Mouse (Mus musculus) hindbrain, postnatal 0 days (tissue): Measurements from ENCODE around the gene Jup. TPM values are rescaled to one million over a fixed set of nuclear protein-coding genes. Genes with fewer than 3 reads are reported as not detected.

Experiments used
- ATAC-seq: fragments of 200-750 bp; cut with Nextera tagmentation; 2 replicates; pipeline ENCODE4 v1.8.0; 2017; ENCODE audit warnings: mild to moderate bottlenecking, moderate TSS enrichment, moderate library complexity
- DNase-seq: peaks from one replicate; pipeline ENCODE4 v3.0.0-alpha.2; 2015; ENCODE audit warnings: low spot score
- H3K27ac ChIP-seq: fragments of 300-500 bp; sonication (generic); 2 replicates; pipeline ENCODE4 v1.5.1; 2014; ENCODE audit warnings: mild to moderate bottlenecking
- H3K27me3 ChIP-seq: fragments of 300-500 bp; sonication (generic); 2 replicates; pipeline ENCODE4 v1.6.1; 2014; ENCODE audit warnings: low read length, mixed read lengths; ENCODE audit not compliant: insufficient read depth
- H3K36me3 ChIP-seq: fragments of 300-500 bp; sonication (generic); 2 replicates; pipeline ENCODE4 v1.6.1; 2014; ENCODE audit warnings: low read length, mixed read lengths; ENCODE audit not compliant: insufficient read depth
- H3K4me1 ChIP-seq: fragments of 300-500 bp; sonication (generic); 2 replicates; pipeline ENCODE4 v1.6.1; 2014; ENCODE audit warnings: antibody characterized with exemption, low read length, mixed read lengths; ENCODE audit not compliant: insufficient read depth
- H3K4me2 ChIP-seq: fragments of 300-500 bp; sonication (generic); 2 replicates; pipeline ENCODE4 v1.6.1; 2014; ENCODE audit warnings: low read depth, mild to moderate bottlenecking, low read length, moderate library complexity, mixed read lengths
- H3K4me3 ChIP-seq: fragments of 300-500 bp; sonication (generic); 2 replicates; pipeline ENCODE4 v1.5.1; 2014; ENCODE audit warnings: low read length
- H3K9ac ChIP-seq: fragments of 300-500 bp; sonication (generic); replicated peaks from 2 replicates; pipeline ENCODE4 v1.6.1; 2014; ENCODE audit warnings: mild to moderate bottlenecking, low read length, moderate library complexity, mixed read lengths
- H3K9me3 ChIP-seq: fragments of 300-500 bp; sonication (generic); 2 replicates; pipeline ENCODE4 v1.6.1; 2016; ENCODE audit warnings: low read length, mixed read lengths
- CTCF ChIP-seq: IDR thresholded peaks from 2 replicates; pipeline ENCODE4 v1.5.1; 2016; ENCODE audit warnings: antibody characterized with exemption, control low read depth, low read depth
- WGBS: fragments of 180-500 bp; shearing (Covaris S2); extraction: QIAGEN DNeasy Blood & Tissue Kit; methylation state at CpG from one replicate; pipeline ENCODE4 v1.1.7; 2014; 5-methylcytosine and 5-hydroxymethylcytosine counted together
- polyA plus RNA-seq: library from polyadenylated mRNA; unstranded; fragments of >200 nt; fragmentation: Nextera tagmentation; extraction: Ambion mirVana; gene quantifications from 2 replicates; pipeline ENCODE4 v1.2.1, GENCODE M21; 2015
- total RNA-seq: library from RNA; depleted of rRNA; stranded (reverse); fragments of >200 nt; gene quantifications from 2 replicates; pipeline ENCODE4 v1.2.3, GENCODE M21; 2014

The Jup gene
- total and polyA plus RNA-seq, 2 experiments from 2014 or later, result 49.8 to 119 TPM

DNA sequence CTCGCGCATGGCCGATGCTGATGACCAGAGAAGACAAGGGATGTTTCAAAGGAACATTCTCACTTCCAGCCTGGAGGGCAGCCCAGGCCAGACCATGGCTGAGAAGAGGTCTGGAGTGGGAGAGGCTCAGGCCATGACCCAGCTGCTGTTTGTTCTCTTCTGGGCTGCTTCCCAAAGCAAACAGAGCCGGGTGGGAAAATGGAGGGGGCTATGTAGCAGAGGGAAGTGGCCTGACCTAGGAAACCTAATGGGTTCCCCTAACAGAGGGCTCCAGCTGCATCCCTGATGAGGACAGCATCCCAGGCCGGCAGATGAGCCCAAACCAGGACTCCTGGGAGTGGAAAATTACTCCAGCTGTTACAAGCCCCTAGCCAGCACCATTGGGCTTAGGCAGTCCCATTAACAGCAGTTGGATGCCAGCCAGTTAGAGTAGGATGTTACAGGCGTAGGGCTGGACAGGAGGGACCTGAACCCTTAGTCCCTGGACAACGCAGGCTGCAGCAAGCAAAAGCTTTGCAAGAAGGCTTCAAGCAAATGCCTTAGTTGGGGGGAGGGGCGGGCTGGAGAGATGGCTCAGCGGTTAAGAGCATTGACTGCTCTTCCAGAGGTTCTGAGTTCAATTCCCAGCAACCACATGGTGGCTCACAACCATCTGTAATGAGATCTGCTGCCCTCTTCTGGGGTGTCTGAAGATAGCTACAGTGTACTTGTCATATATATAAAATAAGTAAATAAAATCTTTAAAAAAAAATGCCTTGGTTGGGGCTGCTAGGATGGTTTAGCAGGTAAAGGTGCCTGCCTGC is 6.3 kb downstream of the Jup start:
- H3K27ac ChIP-seq, result no peak overlapping the region; the same call in 1 of the 2 replicates
- H3K9me3 ChIP-seq, result no peaks in the 10 kb centered on the region
- WGBS, result 51% methylated on average over 9 of the region's 9 CpGs
- H3K36me3 ChIP-seq, result no peaks in the 10 kb centered on the region
- H3K27me3 ChIP-seq, result no peaks in the 10 kb centered on the region
- no peak overlapping the region for H3K4me3 ChIP-seq
- H3K9ac ChIP-seq, result no peak overlapping the region
- peaks cover 26% of the 10 kb centered on the region for H3K4me1 ChIP-seq
- no peak overlapping the region for H3K4me2 ChIP-seq
- peak; percentile 46 for DNase-seq
- TF ChIP-seq CTCF, result peak; percentile 17
- ATAC-seq, result peak; percentile 39; the same call in 1 of the 2 replicates

DNA sequence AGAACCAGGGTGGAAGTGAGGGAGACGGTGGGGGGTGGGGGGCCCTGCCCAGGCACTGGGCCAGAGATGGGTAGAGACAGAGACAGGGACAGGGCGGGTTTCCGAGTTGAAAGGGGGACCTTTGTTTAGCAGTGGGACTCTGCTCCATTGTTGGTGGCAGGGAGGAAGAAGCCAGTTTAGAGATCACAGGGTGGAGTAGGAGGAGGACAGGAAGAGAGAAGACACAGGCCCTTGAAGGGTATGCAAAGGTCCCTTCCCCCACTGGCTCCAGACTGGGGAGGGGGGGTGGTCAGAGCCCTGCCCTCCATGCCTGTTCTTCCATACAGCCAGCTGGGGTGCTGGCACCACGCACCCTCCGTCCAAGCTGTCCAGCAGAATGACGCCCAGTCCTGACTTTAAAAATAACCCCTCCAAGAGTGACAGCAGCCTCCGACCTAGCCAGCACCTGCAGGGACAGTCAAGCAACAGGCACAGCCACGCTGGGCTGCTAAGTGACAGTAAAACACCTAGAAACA is 7.6 kb downstream of the Jup start:
- no peak overlapping the region for H3K4me2 ChIP-seq
- H3K36me3 ChIP-seq, result 0 out of 2 replicates have a peak, but pooled peaks cover 8% of the 10 kb centered on the region
- H3K27me3 ChIP-seq, result no peaks in the 10 kb centered on the region
- H3K4me3 ChIP-seq, result no peak overlapping the region
- no peaks in the 10 kb centered on the region for H3K9me3 ChIP-seq
- ATAC-seq (peak; percentile 28; the same call in 1 of the 2 replicates), DNase-seq (no peak)
- no peak overlapping the region for H3K9ac ChIP-seq
- H3K4me1 ChIP-seq, result peaks cover 13% of the 10 kb centered on the region
- no peak overlapping the region; the same call in 1 of the 2 replicates for H3K27ac ChIP-seq
- no peak for TF ChIP-seq CTCF
- 29% methylated on average over 8 of the region's 8 CpGs for WGBS

DNA sequence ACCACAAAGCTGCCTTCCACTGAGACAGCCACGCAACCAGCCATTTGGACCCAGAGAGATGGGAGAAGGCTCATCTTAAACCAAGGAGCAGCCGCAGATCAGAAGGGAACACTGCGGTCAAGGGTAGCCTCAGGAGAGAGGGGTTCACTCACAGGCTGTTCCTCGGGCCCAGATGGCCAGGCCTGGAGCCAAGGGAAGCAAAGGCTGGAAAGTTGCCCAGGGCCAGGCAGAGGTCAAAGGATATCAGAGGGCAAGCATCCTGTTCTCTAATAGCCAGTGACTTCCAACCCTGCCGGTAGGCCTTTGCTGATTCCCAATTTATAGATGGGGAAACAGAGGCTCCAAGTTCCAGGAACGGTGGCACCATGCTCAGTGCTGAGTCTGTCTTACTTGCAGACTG is 9.0 kb downstream of the Jup start:
- no peak overlapping the region for H3K9ac ChIP-seq
- no peak overlapping the region for H3K4me2 ChIP-seq
- no peak for TF ChIP-seq CTCF
- ATAC-seq (no peak), DNase-seq (no peak)
- peaks cover 10% of the 10 kb centered on the region for H3K4me1 ChIP-seq
- peaks cover 8% of the 10 kb centered on the region; the same call in 1 of the 2 replicates for H3K36me3 ChIP-seq
- H3K27me3 ChIP-seq, result no peaks in the 10 kb centered on the region
- no peak overlapping the region for H3K4me3 ChIP-seq
- 73% methylated on average over 6 of the region's 6 CpGs for WGBS
- no peaks in the 10 kb centered on the region for H3K9me3 ChIP-seq
- no peak overlapping the region for H3K27ac ChIP-seq

DNA sequence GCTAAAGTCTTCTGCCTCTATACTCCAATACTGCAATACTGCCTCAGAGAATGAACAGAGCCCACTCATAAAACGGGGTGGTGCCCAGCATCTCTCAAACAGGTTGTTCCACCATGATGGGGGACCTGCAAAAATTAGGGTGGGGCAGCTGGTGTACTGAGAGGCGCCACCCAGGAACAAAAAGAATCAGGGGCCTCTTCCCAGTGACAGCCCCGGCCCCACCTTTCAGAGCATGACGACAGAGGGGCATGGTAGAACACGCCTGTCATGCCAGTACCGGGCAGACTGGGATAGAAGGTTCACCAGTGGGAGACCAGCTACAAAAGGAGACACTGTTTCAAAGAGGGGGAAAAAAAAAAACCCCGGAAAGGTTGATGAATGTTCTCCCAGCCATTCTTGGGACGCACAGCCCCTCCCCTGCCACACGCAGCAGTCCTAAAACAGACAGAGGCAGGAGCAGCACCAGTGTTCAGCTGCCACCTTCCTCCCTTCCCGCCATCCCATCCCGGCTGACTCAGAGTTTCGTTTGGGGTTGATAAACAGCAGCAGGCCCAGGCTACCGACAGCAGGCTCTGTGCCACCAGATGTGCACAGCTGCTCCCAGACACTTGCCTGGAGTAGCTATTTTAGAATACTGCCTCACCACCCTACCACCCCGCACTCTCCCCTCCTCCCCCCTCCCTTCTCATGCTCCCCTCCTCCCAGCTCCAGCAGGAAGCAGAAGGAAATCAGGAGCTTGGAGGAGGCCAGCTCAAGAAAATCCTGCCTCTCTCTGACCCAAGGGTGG is 9.8 kb downstream of the Jup start:
- H3K9ac ChIP-seq, result no peak overlapping the region
- no peak overlapping the region for H3K4me3 ChIP-seq
- DNase-seq, result no peak
- WGBS, result 48% methylated on average over 14 of the region's 14 CpGs
- no peaks in the 10 kb centered on the region for H3K9me3 ChIP-seq
- H3K4me1 ChIP-seq, result peaks cover 7% of the 10 kb centered on the region
- TF ChIP-seq CTCF, result no peak
- peaks cover 15% of the 10 kb centered on the region for H3K36me3 ChIP-seq
- no peaks in the 10 kb centered on the region for H3K27me3 ChIP-seq
- H3K27ac ChIP-seq, result no peak overlapping the region
- no peak overlapping the region for H3K4me2 ChIP-seq
- no peak for ATAC-seq

DNA sequence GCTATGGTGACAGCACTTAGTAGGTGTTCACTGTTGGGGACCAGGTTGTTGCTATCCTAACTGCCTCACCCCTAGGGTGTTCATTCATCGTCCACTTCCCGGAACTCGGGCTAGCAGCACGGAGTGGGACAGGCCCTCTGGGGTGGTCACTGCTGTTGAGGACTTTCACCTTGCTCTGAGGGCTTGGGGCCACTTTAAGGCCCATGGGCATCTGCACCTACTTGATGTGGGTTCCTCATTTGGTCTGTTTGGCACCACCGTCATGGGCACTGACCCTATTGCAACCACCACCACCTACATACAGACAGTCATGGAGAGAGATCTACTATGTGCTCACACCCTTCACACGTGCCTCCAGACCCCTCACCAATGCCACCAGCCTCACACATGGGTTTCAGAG is 10.5 kb downstream of the Jup start:
- no peak for TF ChIP-seq CTCF
- H3K4me2 ChIP-seq, result no peak overlapping the region
- H3K27ac ChIP-seq, result no peak overlapping the region
- DNase-seq, result no peak
- WGBS, result 93% methylated on average over 6 of the region's 6 CpGs
- H3K36me3 ChIP-seq, result peaks cover 18% of the 10 kb centered on the region
- H3K4me3 ChIP-seq, result no peak overlapping the region
- no peaks in the 10 kb centered on the region for H3K9me3 ChIP-seq
- peaks cover 7% of the 10 kb centered on the region for H3K4me1 ChIP-seq
- no peak overlapping the region for H3K9ac ChIP-seq
- no peak for ATAC-seq
- no peaks in the 10 kb centered on the region for H3K27me3 ChIP-seq

DNA sequence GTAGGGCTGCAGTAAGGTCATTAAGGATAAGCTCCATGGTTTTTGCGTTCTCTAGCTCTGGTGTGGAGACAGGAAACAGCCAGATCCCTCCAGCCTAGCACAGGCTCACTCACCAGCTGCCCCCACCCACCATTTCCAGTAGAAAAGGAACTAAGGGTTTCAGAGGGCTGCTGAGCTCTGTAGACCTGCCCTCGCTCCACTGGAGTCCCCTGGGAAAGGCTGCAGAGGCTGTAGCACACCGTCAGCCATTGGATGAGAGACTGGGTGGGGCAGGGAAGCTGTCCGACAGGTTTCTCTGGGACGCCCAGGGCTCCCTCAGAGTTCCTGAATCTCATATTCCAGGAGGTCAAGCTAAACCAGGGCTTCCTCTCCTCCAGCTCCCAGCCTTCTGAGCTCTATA is 11.0 kb downstream of the Jup start:
- DNase-seq (no peak), ATAC-seq (no peak)
- Histone ChIP-seq H3K27ac (no peak overlapping the region), H3K27me3 (no peaks in the 10 kb centered on the region), H3K9ac (no peak overlapping the region), H3K4me1 (peaks cover 7% of the 10 kb centered on the region), H3K36me3 (peaks cover 23% of the 10 kb centered on the region), H3K9me3 (no peaks in the 10 kb centered on the region), H3K4me2 (no peak overlapping the region), H3K4me3 (no peak overlapping the region)
- 56% methylated on average over 5 of the region's 5 CpGs for WGBS
- TF ChIP-seq CTCF, result no peak
